Mouse (Mus musculus) midbrain, postnatal 0 days (tissue): ENCODE measurements around the gene 1700123O20Rik. TPM values are rescaled to one million over a fixed set of nuclear protein-coding genes. Genes with fewer than 3 reads are reported as not detected.

Experiments
- ATAC-seq: fragments of 200-750 bp; cut with Nextera tagmentation; 2 replicates; pipeline ENCODE4 v1.8.0; 2017; ENCODE audit warnings: moderate number of reproducible peaks, mild to moderate bottlenecking, moderate TSS enrichment, moderate library complexity; ENCODE audit not compliant: low FRiP score
- DNase-seq: peaks from one replicate; pipeline ENCODE4 v3.0.0-alpha.2; 2015; ENCODE audit warnings: low spot score
- H3K27ac ChIP-seq: fragments of 300-500 bp; sonication (generic); 2 replicates; pipeline ENCODE4 v1.5.1; 2014; ENCODE audit warnings: low read depth, mild to moderate bottlenecking, low read length, mixed read lengths
- H3K27me3 ChIP-seq: fragments of 300-500 bp; sonication (generic); 2 replicates; pipeline ENCODE4 v1.6.1; 2014; ENCODE audit warnings: low read length, control low read depth, mixed read lengths; ENCODE audit not compliant: insufficient read depth
- H3K36me3 ChIP-seq: fragments of 300-500 bp; sonication (generic); 2 replicates; pipeline ENCODE4 v1.6.1; 2014; ENCODE audit warnings: low read length, control low read depth, mixed read lengths; ENCODE audit not compliant: insufficient read depth
- H3K4me1 ChIP-seq: fragments of 300-500 bp; sonication (generic); 2 replicates; pipeline ENCODE4 v1.6.1; 2014; ENCODE audit warnings: mild to moderate bottlenecking, control low read depth, antibody characterized with exemption, low read length, mixed read lengths; ENCODE audit not compliant: insufficient read depth
- H3K4me2 ChIP-seq: fragments of 300-500 bp; sonication (generic); 2 replicates; pipeline ENCODE4 v1.6.1; 2014; ENCODE audit warnings: low read depth, mild to moderate bottlenecking, low read length, mixed read lengths; ENCODE audit not compliant: poor library complexity, severe bottlenecking
- H3K4me3 ChIP-seq: fragments of 300-500 bp; sonication (generic); 2 replicates; pipeline ENCODE4 v1.5.1; 2014; ENCODE audit warnings: low read depth, mild to moderate bottlenecking, low read length, moderate library complexity
- H3K9ac ChIP-seq: fragments of 300-500 bp; sonication (generic); replicated peaks from 2 replicates; pipeline ENCODE4 v1.6.1; 2014; ENCODE audit warnings: mild to moderate bottlenecking, low read length, moderate library complexity, mixed read lengths; ENCODE audit not compliant: poor library complexity, severe bottlenecking
- H3K9me3 ChIP-seq: fragments of 300-500 bp; sonication (generic); 2 replicates; pipeline ENCODE4 v1.6.1; 2016; ENCODE audit warnings: low read length, control low read depth
- CTCF ChIP-seq: IDR thresholded peaks from 2 replicates; pipeline ENCODE4 v1.5.1; 2016; ENCODE audit warnings: antibody characterized with exemption, mild to moderate bottlenecking
- WGBS: fragments of 180-500 bp; shearing (Covaris S2); extraction: QIAGEN DNeasy Blood & Tissue Kit; methylation state at CpG from one replicate; pipeline ENCODE4 v1.1.7; 2014; 5-methylcytosine and 5-hydroxymethylcytosine counted together
- polyA plus RNA-seq: library from polyadenylated mRNA; unstranded; fragments of >200 nt; fragmentation: Nextera tagmentation; extraction: Ambion mirVana; gene quantifications from 2 replicates; pipeline ENCODE4 v1.2.1, GENCODE M21; 2015
- total RNA-seq: library from RNA; depleted of rRNA; stranded (reverse); fragments of >200 nt; gene quantifications from 2 replicates; pipeline ENCODE4 v1.2.3, GENCODE M21; 2014

1700123O20Rik gene
- total and polyA plus RNA-seq, 2 experiments from 2014 or later: 46.5 to 61.1 TPM

- no peak overlapping the region for H3K4me3 ChIP-seq
- 92% methylated on average over 7 of the region's 7 CpGs for WGBS
- no peak for ATAC-seq
These were observed 34.8 kb downstream of the 1700123O20Rik start for GRCm38 (mm10) chr14:54720654-54721350.

GRCm38 (mm10) chr14:54721711-54722110 lies 35.7 kb downstream of the 1700123O20Rik start:
- TF ChIP-seq CTCF: no peak
- DNase-seq: no peak
- Histone ChIP-seq H3K9me3 (no peaks in the 10 kb centered on the region), H3K9ac (no peak overlapping the region), H3K4me3 (no peak overlapping the region), H3K4me1 (no peaks in the 10 kb centered on the region), H3K27me3 (no peaks in the 10 kb centered on the region), H3K36me3 (peaks cover 15% of the 10 kb centered on the region), H3K27ac (no peak overlapping the region), H3K4me2 (no peak overlapping the region)
- ATAC-seq: no peak
- WGBS: 80% methylated on average over 10 of the region's 10 CpGs

More at GRCm38 (mm10) chr14:54720654-54721350, 34.8 kb downstream of the 1700123O20Rik start:
- Histone ChIP-seq H3K4me2 (no peak overlapping the region), H3K36me3 (peaks cover 10% of the 10 kb centered on the region; the same call in 1 of the 2 replicates), H3K9me3 (no peaks in the 10 kb centered on the region), H3K9ac (no peak overlapping the region), H3K4me1 (no peaks in the 10 kb centered on the region), H3K27me3 (no peaks in the 10 kb centered on the region), H3K27ac (no peak overlapping the region)
- peak; percentile 10 for DNase-seq
- no peak for TF ChIP-seq CTCF

- H3K4me1 ChIP-seq: no peaks in the 10 kb centered on the region
- H3K27me3 ChIP-seq: no peaks in the 10 kb centered on the region
- peaks cover 16% of the 10 kb centered on the region for H3K36me3 ChIP-seq
- WGBS: 88% methylated on average over 6 of the region's 6 CpGs
- H3K4me2 ChIP-seq: no peak overlapping the region
- ATAC-seq (no peak), DNase-seq (no peak)
- H3K9me3 ChIP-seq: no peaks in the 10 kb centered on the region
- H3K27ac ChIP-seq: no peak overlapping the region
- TF ChIP-seq CTCF: no peak
- H3K4me3 ChIP-seq: no peak overlapping the region
- no peak overlapping the region for H3K9ac ChIP-seq
These were observed 38.0 kb downstream of the 1700123O20Rik start for GRCm38 (mm10) chr14:54724049-54724448.

- H3K9ac ChIP-seq: no peak overlapping the region
- TF ChIP-seq CTCF: no peak
- no peaks in the 10 kb centered on the region for H3K4me1 ChIP-seq
- H3K36me3 ChIP-seq: peaks cover 20% of the 10 kb centered on the region
- no peaks in the 10 kb centered on the region for H3K27me3 ChIP-seq
- no peak overlapping the region for H3K4me3 ChIP-seq
- H3K27ac ChIP-seq: no peak overlapping the region
- no peak for DNase-seq
- H3K4me2 ChIP-seq: no peak overlapping the region
- no peaks in the 10 kb centered on the region for H3K9me3 ChIP-seq
- 83% methylated on average over 5 of the region's 5 CpGs for WGBS
- no peak for ATAC-seq
These were observed 41.5 kb downstream of the 1700123O20Rik start for GRCm38 (mm10) chr14:54727565-54727964.

- Histone ChIP-seq H3K4me3 (no peak overlapping the region), H3K36me3 (peaks cover 10% of the 10 kb centered on the region), H3K4me2 (no peak overlapping the region), H3K27me3 (no peaks in the 10 kb centered on the region), H3K9ac (no peak overlapping the region), H3K27ac (no peak overlapping the region), H3K9me3 (no peaks in the 10 kb centered on the region), H3K4me1 (no peaks in the 10 kb centered on the region)
- DNase-seq (no peak), ATAC-seq (peak; percentile 45; the same call in 1 of the 2 replicates)
- TF ChIP-seq CTCF: no peak
- 59% methylated on average over 13 of the region's 13 CpGs for WGBS
These were observed 43.0 kb downstream of the 1700123O20Rik start for GRCm38 (mm10) chr14:54728823-54729653.

- Histone ChIP-seq H3K9ac (no peak overlapping the region), H3K27me3 (no peaks in the 10 kb centered on the region), H3K27ac (no peak overlapping the region), H3K4me2 (no peak overlapping the region), H3K36me3 (peaks cover 10% of the 10 kb centered on the region), H3K9me3 (no peaks in the 10 kb centered on the region), H3K4me3 (no peak overlapping the region), H3K4me1 (no peaks in the 10 kb centered on the region)
- 91% methylated on average over 6 of the region's 6 CpGs for WGBS
- TF ChIP-seq CTCF: no peak
- ATAC-seq (no peak), DNase-seq (no peak)
These were observed 44.3 kb downstream of the 1700123O20Rik start for GRCm38 (mm10) chr14:54730305-54730704.
